Mouse (Mus musculus) hindbrain, embryonic 16.5 days (tissue): Measurements from ENCODE around the gene Try4. TPM values are rescaled to one million over a fixed set of nuclear protein-coding genes. Genes with fewer than 3 reads are reported as not detected.

Experiments
- polyA plus RNA-seq: library from polyadenylated mRNA; unstranded; fragments of >200 nt; fragmentation: Nextera tagmentation; extraction: Ambion mirVana; gene quantifications from 2 replicates; pipeline ENCODE4 v1.2.1, GENCODE M21; 2015

The Try4 gene
- polyA plus RNA-seq, 1 experiment from 2014 or later = not detected

Other genes starting within 250 kb of the Try4 start
- gene Try5, start 14.6 kb downstream of the Try4 start, polyA plus RNA-seq = 0.20 and 0.40 TPM in 2 replicates
- not detected in 2 replicates for gene Try10, start 51.8 kb downstream of the Try4 start, polyA plus RNA-seq
- not detected in 2 replicates for gene Prss3, start 75.4 kb downstream of the Try4 start, polyA plus RNA-seq
- not detected in 2 replicates for gene Gm5771, start 90.1 kb downstream of the Try4 start, polyA plus RNA-seq
- not detected in 2 replicates for gene Gm10334, start 143.9 kb downstream of the Try4 start, polyA plus RNA-seq
- not detected in 2 replicates for gene Prss1, start 156.7 kb downstream of the Try4 start, polyA plus RNA-seq
- gene Prss2, start 219.5 kb downstream of the Try4 start, polyA plus RNA-seq = not detected in 2 replicates